Mouse (Mus musculus): ENCODE data around the gene Tcf21. TPM values are rescaled to one million over a fixed set of nuclear protein-coding genes. Genes with fewer than 3 reads are reported as not detected.

The Tcf21 gene
- 1.1 TPM for polyA plus RNA-seq (2014; fragmentation: Illumina TruSeq; extraction: RNeasy Lipid Tissue Mini Kit (QIAGEN cat#74804); ENCODE audit: low read depth, low replicate concordance)

GRCm38 (mm10) chr10:22819871-22820590 lies at the start of gene Tcf21:
TSS of gene Tcf21 (minus strand) at chr10:22820174.

Other genes starting within 250 kb of the Tcf21 start
- gene Slc2a12, start 175.2 kb downstream of the Tcf21 start, polyA plus RNA-seq (2014; fragmentation: Illumina TruSeq; extraction: RNeasy Lipid Tissue Mini Kit (QIAGEN cat#74804); ENCODE audit: low read depth, low replicate concordance), result 3.6 TPM
- gene Tbpl1, start 88.2 kb downstream of the Tcf21 start, polyA plus RNA-seq (2014; fragmentation: Illumina TruSeq; extraction: RNeasy Lipid Tissue Mini Kit (QIAGEN cat#74804); ENCODE audit: low read depth, low replicate concordance), result 1,051 TPM